Mouse (Mus musculus) midbrain, embryonic 14.5 days (tissue): ENCODE results near the gene Dapk1. TPM values are rescaled to one million over a fixed set of nuclear protein-coding genes. Genes with fewer than 3 reads are reported as not detected.
A peak's percentile ranks its signal among the peaks of the same experiment; 100 is the strongest.

Experiments used
- ATAC-seq: fragments of 200-750 bp; cut with Nextera tagmentation; 2 replicates; pipeline ENCODE4 v1.8.0; 2017; ENCODE audit warnings: moderate number of reproducible peaks, moderate library complexity; ENCODE audit not compliant: low FRiP score, low TSS enrichment
- DNase-seq: peaks from one replicate; pipeline ENCODE4 v3.0.0-alpha.2; 2015
- H3K27ac ChIP-seq: fragments of 300-500 bp; sonication (generic); replicated peaks from 2 replicates; pipeline ENCODE4 v1.5.1; 2014; ENCODE audit warnings: mild to moderate bottlenecking, low read depth, low read length, moderate library complexity
- H3K27me3 ChIP-seq: fragments of 300-500 bp; sonication (generic); 2 replicates; pipeline ENCODE4 v1.6.1; 2014; ENCODE audit warnings: low read length, control low read depth, mixed read lengths; ENCODE audit not compliant: control insufficient read depth, insufficient read depth
- H3K36me3 ChIP-seq: fragments of 300-500 bp; sonication (generic); 2 replicates; pipeline ENCODE4 v1.6.1; 2014; ENCODE audit warnings: low read length, control low read depth; ENCODE audit not compliant: control insufficient read depth, insufficient read depth
- H3K4me1 ChIP-seq: fragments of 300-500 bp; sonication (generic); 2 replicates; pipeline ENCODE4 v1.6.1; 2014; ENCODE audit warnings: mild to moderate bottlenecking, antibody characterized with exemption, low read length, control low read depth; ENCODE audit not compliant: control insufficient read depth, insufficient read depth
- H3K4me2 ChIP-seq: fragments of 300-500 bp; sonication (generic); 2 replicates; pipeline ENCODE4 v1.6.1; 2014; ENCODE audit warnings: mild to moderate bottlenecking, low read length, moderate library complexity
- H3K4me3 ChIP-seq: fragments of 300-500 bp; sonication (generic); replicated peaks from 2 replicates; pipeline ENCODE4 v1.5.1; 2014; ENCODE audit warnings: low read depth, low read length
- H3K9ac ChIP-seq: fragments of 300-500 bp; sonication (generic); replicated peaks from 2 replicates; pipeline ENCODE4 v1.6.1; 2014; ENCODE audit warnings: mild to moderate bottlenecking, low read length, moderate library complexity
- H3K9me3 ChIP-seq: fragments of 300-500 bp; sonication (generic); 2 replicates; pipeline ENCODE4 v1.6.1; 2016; ENCODE audit warnings: low read length, control low read depth, mixed read lengths; ENCODE audit not compliant: control insufficient read depth
- WGBS: fragments of 180-500 bp; shearing (Covaris S2); extraction: QIAGEN DNeasy Blood & Tissue Kit; methylation state at CpG from one replicate; pipeline ENCODE4 v1.1.7; 2014; 5-methylcytosine and 5-hydroxymethylcytosine counted together
- polyA plus RNA-seq: library from polyadenylated mRNA; unstranded; fragments of >200 nt; fragmentation: Nextera tagmentation; extraction: Ambion mirVana; gene quantifications from 2 replicates; pipeline ENCODE4 v1.2.1, GENCODE M21; 2014

The Dapk1 gene
- polyA plus RNA-seq, 1 experiment from 2014 or later, result 42.4 TPM

GRCm38 (mm10) chr13:60674911-60675310 is 73.2 kb downstream of the Dapk1 start:
- Histone ChIP-seq H3K36me3 (no peaks in the 10 kb centered on the region), H3K4me1 (no peaks in the 10 kb centered on the region), H3K27me3 (no peaks in the 10 kb centered on the region), H3K9me3 (no peaks in the 10 kb centered on the region), H3K4me3 (no peak overlapping the region), H3K4me2 (no peak overlapping the region), H3K27ac (no peak overlapping the region), H3K9ac (no peak overlapping the region)
- DNase-seq (no peak), ATAC-seq (no peak)
- WGBS, result 60% methylated on average over 9 of the region's 9 CpGs

DNA sequence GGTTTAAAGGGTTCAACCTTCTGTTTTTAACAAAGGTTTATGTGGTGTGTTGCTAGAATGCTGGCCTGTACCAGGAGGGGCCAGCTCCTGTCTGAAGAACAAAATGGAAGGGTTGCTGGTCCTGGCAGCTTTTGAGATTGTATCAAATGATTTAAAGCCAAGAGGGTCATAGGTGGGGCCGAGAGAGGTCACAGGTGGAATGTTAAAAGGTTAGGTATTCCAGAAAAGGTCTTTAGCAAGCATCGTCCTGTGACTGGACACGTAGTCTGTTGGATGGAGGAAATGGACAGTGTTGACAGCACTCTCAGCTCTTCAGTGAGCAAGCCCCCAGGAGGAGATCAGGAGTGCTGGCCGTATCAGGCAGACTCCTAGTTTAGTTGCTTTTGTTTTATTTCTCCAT is 73.7 kb downstream of the Dapk1 start:
- Histone ChIP-seq H3K27ac (no peak overlapping the region), H3K27me3 (no peaks in the 10 kb centered on the region), H3K4me3 (no peak overlapping the region), H3K36me3 (no peaks in the 10 kb centered on the region), H3K4me1 (no peaks in the 10 kb centered on the region), H3K4me2 (no peak overlapping the region), H3K9ac (no peak overlapping the region), H3K9me3 (no peaks in the 10 kb centered on the region)
- 95% methylated on average over 4 of the region's 4 CpGs for WGBS
- DNase-seq (no peak), ATAC-seq (no peak)

DNA sequence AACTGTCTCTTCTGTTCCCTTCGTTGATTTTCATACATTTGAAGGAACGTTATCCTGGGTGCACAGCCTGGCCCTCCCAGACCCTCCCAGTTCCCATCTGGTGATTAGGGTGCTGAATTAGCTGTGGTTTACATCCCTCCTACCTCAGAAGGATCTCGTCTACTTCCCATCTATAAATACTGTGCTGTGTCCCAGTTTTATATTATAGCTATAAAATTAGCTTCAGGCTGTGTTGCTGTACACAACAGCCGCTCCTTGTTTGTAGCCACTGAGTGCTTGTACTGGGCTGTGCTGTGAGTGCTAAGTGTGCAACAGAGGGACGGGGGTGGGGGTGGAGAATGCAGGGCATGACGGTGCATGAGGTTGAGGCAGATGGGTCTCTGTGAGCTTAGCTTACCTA is 77.2 kb downstream of the Dapk1 start:
- H3K4me1 ChIP-seq, result peaks cover under 1% of the 10 kb centered on the region; the same call in 1 of the 2 replicates
- no peak for DNase-seq
- ATAC-seq, result no peak
- 80% methylated on average over 6 of the region's 6 CpGs for WGBS
- no peak overlapping the region for H3K9ac ChIP-seq
- no peak overlapping the region for H3K4me3 ChIP-seq
- H3K27me3 ChIP-seq, result no peaks in the 10 kb centered on the region
- no peaks in the 10 kb centered on the region for H3K9me3 ChIP-seq
- H3K4me2 ChIP-seq, result no peak overlapping the region
- H3K27ac ChIP-seq, result no peak overlapping the region
- no peaks in the 10 kb centered on the region for H3K36me3 ChIP-seq

DNA sequence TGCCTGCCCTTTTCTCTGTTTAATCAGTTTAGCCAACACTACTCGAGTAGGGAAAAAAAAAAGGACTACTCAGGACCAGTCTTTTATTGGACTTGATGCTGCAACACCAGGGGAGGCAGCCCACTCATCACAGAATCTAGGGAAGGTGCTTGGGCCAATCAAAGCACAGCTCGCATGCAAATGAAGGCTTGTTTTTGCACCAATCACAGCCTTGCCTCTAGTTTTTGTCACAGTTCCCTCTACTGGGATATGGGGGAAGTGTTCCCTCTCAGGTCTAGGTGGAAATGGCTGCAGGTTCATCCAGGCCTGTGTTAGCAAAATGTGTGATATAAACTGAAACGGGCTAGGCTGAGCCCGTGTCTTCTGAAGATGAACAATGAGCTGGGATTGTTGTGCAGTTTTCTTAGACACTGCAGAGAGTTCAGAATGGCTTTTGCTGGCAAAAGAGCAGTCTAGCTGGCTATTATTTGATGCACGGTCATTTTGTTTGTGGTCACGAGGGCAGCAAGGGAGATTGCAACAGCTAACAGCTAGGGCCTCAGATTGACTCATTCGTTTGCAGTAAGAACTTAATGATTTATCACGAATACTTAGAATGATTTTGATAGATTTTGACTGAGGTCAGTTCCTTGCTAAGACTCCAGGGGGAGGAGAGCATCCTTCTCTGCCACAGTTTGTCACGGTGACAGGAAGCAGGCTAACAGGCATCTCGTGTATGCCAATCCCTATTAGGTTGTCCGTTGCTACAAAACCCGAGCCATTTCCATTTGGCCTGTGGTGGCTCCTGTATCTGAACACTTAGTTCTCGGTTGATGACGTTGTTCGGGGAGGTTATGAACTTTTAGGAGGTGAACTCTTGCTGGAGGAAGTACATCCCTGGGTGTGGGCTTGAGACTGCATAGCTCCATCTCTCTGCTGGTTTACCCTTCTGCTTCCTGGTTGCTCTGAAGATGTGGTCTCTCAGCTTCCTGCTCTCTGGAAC is 81.3 kb downstream of the Dapk1 start:
- Histone ChIP-seq H3K4me1 (peaks cover 22% of the 10 kb centered on the region), H3K36me3 (no peaks in the 10 kb centered on the region), H3K4me3 (no peak overlapping the region), H3K9me3 (no peaks in the 10 kb centered on the region), H3K27me3 (no peaks in the 10 kb centered on the region), H3K4me2 (no peak overlapping the region), H3K27ac (no peak overlapping the region), H3K9ac (no peak overlapping the region)
- WGBS, result 90% methylated on average over 15 of the region's 15 CpGs
- ATAC-seq, result no peak
- DNase-seq, result no peak

- Histone ChIP-seq H3K9ac (no peak overlapping the region), H3K27me3 (no peaks in the 10 kb centered on the region), H3K27ac (0 out of 2 replicates have a peak overlapping the region, but pooled peaks have one; percentile 68), H3K4me2 (no peak overlapping the region), H3K36me3 (no peaks in the 10 kb centered on the region), H3K9me3 (no peaks in the 10 kb centered on the region), H3K4me3 (no peak overlapping the region), H3K4me1 (peaks cover 22% of the 10 kb centered on the region)
- no peak for ATAC-seq
- 63% methylated on average over 10 of the region's 10 CpGs for WGBS
- peak; percentile 52 for DNase-seq
These were observed 82.5 kb downstream of the Dapk1 start for GRCm38 (mm10) chr13:60684050-60684760.

- no peak overlapping the region for H3K4me2 ChIP-seq
These were observed 83.1 kb downstream of the Dapk1 start for GRCm38 (mm10) chr13:60684806-60685205.

DNA sequence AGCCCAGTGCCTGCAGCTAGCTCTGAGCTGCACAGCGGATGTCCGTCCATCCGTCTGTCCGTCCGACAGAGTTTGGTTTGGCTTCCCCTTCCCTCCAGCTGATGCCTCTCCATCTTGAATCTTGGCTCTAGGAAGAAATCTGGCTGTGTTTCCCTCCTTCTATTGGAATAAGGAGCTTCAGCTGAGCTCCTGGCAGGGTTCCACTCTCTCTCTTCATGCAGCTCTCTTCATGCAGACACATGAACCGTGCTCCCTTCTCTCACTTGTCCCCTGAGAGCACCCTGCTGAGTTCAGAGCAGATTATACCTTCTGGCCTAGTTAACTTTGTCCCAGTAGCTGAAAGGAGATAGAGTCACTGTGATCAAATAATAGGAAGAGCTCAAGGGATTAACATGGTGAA is 83.5 kb downstream of the Dapk1 start:
- WGBS, result 46% methylated on average over 6 of the region's 6 CpGs
- DNase-seq, result peak; percentile 61
- Histone ChIP-seq H3K36me3 (no peaks in the 10 kb centered on the region), H3K9ac (no peak overlapping the region), H3K9me3 (no peaks in the 10 kb centered on the region), H3K4me2 (no peak overlapping the region), H3K27me3 (no peaks in the 10 kb centered on the region), H3K4me3 (no peak overlapping the region), H3K27ac (peak overlapping the region; percentile 68), H3K4me1 (peaks cover 22% of the 10 kb centered on the region)
- 0 out of 2 replicates have a peak, but pooled peaks have one; percentile 11 for ATAC-seq

More at GRCm38 (mm10) chr13:60684806-60685205, 83.1 kb downstream of the Dapk1 start:
- 66% methylated on average over 8 of the region's 8 CpGs for WGBS
- Histone ChIP-seq H3K4me3 (no peak overlapping the region), H3K9ac (no peak overlapping the region), H3K4me1 (peaks cover 22% of the 10 kb centered on the region), H3K36me3 (no peaks in the 10 kb centered on the region), H3K9me3 (no peaks in the 10 kb centered on the region), H3K27me3 (no peaks in the 10 kb centered on the region), H3K27ac (peak overlapping the region; percentile 68)
- DNase-seq (no peak), ATAC-seq (no peak)

- Histone ChIP-seq H3K9me3 (no peaks in the 10 kb centered on the region), H3K4me1 (peaks cover 22% of the 10 kb centered on the region), H3K9ac (no peak overlapping the region), H3K4me3 (no peak overlapping the region), H3K4me2 (no peak overlapping the region), H3K27me3 (no peaks in the 10 kb centered on the region), H3K36me3 (no peaks in the 10 kb centered on the region), H3K27ac (no peak overlapping the region)
- ATAC-seq (no peak), DNase-seq (no peak)
- 60% methylated on average over 12 of the region's 12 CpGs for WGBS
These were observed 84.4 kb downstream of the Dapk1 start for GRCm38 (mm10) chr13:60686024-60686663.
